Mouse (Mus musculus) limb, embryonic 10.5 days (tissue): Measurements from ENCODE around the gene Krt7. TPM values are rescaled to one million over a fixed set of nuclear protein-coding genes. Genes with fewer than 3 reads are reported as not detected.
A peak's percentile ranks its signal among the peaks of the same experiment; 100 is the strongest.

ENCODE experiments used
- DNase-seq: peaks from one replicate; pipeline ENCODE4 v3.0.0-alpha.2; 2017; ENCODE audit warnings: low spot score
- H3K27ac ChIP-seq: fragments of 300-500 bp; sonication (generic); 2 replicates; pipeline ENCODE4 v1.5.1; 2016; ENCODE audit warnings: mild to moderate bottlenecking
- H3K27me3 ChIP-seq: fragments of 300-500 bp; sonication (generic); 2 replicates; pipeline ENCODE4 v1.6.1; 2016; ENCODE audit warnings: low read depth, mild to moderate bottlenecking; ENCODE audit not compliant: poor library complexity, severe bottlenecking
- H3K36me3 ChIP-seq: fragments of 300-500 bp; sonication (generic); 2 replicates; pipeline ENCODE4 v1.6.1; 2016; ENCODE audit warnings: mild to moderate bottlenecking, moderate library complexity
- H3K4me1 ChIP-seq: fragments of 300-500 bp; sonication (generic); 2 replicates; pipeline ENCODE4 v1.6.1; 2016
- H3K4me3 ChIP-seq: fragments of 300-500 bp; sonication (generic); 2 replicates; pipeline ENCODE4 v1.5.1; 2016; ENCODE audit warnings: mild to moderate bottlenecking, moderate library complexity
- H3K9me3 ChIP-seq: fragments of 300-500 bp; sonication (generic); replicated peaks from 2 replicates; pipeline ENCODE4 v1.6.1; 2016; ENCODE audit warnings: mild to moderate bottlenecking
- WGBS: fragments of 180-500 bp; shearing (Covaris S2); methylation state at CpG from one replicate; pipeline ENCODE4 v1.1.7; 2016; 5-methylcytosine and 5-hydroxymethylcytosine counted together
- microRNA counts: library from miRNA; unstranded; fragments of <30 nt; microRNA quantifications from one replicate; lab custom pipeline; 2017
- microRNA-seq: library from miRNA; unstranded; fragments of <30 nt; microRNA quantifications from one replicate; pipeline ENCODE4, GENCODE M21; 2017
- polyA plus RNA-seq: library from polyadenylated mRNA; unstranded; fragments of >200 nt; fragmentation: Nextera tagmentation; extraction: Ambion mirVana; gene quantifications from 2 replicates; pipeline ENCODE4 v1.2.1, GENCODE M21; 2016

Gene Krt7
- polyA plus RNA-seq, 1 experiment from 2014 or later: 14.2 TPM

DNA sequence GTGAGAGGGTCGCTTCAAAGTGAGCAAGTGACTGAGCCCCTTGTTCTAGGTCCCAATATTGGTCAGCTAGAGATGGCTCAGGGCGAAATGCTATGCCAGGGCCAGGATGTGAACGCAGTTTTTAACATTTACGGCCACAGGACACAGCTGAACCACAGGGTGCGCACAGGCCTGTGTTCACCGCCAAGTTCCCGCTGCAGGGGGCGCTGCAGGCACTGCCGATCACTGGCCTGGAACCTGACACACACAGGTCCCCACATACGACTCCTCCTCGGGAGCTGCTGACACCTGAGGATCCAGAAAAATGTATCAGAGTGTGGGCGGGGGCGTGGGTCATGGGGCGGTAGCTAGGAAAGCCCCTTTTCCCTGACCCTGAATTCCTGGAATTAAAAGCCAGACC is 48.4 kb downstream of the Krt7 start:
- no peak for DNase-seq
- H3K9me3 ChIP-seq: no peaks in the 10 kb centered on the region
- no peaks in the 10 kb centered on the region for H3K27me3 ChIP-seq
- 84% methylated on average over 14 of the region's 14 CpGs for WGBS
- no peak overlapping the region for H3K4me3 ChIP-seq
- 0 out of 2 replicates have a peak, but pooled peaks cover 4% of the 10 kb centered on the region for H3K4me1 ChIP-seq
- no peaks in the 10 kb centered on the region for H3K36me3 ChIP-seq
- H3K27ac ChIP-seq: no peak overlapping the region

DNA sequence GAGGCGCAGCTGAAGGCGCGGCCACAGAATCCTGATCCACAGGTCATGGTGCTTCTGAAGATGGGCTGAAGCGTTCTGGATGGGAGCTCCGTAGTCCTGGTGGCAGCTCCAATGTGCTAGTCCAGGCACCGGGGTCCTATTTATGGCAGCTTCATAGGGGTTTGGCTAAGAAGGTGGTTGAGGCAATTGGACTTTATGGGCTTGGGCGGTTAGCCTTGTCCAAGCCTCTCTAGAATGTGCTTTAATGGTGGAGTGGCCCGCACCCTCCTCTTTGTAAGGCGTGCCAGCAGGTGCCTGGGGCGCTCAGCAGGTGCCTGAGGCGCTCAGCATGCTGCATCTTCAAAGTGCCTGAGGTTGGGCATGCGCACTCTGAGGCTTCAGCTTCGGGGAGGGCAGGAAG is 52.8 kb downstream of the Krt7 start, which contains the start of gene Krt81:
Gene Krt81 (minus strand): TSS at position 101 of the 400 bp plus-strand sequence.
- no peak within 1 kb of the TSS for H3K27ac ChIP-seq
- no peak within 1 kb of the TSS for H3K4me3 ChIP-seq
- no peaks in the 10 kb centered on the region for H3K9me3 ChIP-seq
- no peak for DNase-seq
- WGBS: 86% methylated on average over 13 of the region's 13 CpGs
- 0 out of 2 replicates have a peak, but pooled peaks cover 4% of the 10 kb centered on the region for H3K4me1 ChIP-seq
- H3K27me3 ChIP-seq: no peaks in the 10 kb centered on the region
- no peaks in the 10 kb centered on the region for H3K36me3 ChIP-seq

DNA sequence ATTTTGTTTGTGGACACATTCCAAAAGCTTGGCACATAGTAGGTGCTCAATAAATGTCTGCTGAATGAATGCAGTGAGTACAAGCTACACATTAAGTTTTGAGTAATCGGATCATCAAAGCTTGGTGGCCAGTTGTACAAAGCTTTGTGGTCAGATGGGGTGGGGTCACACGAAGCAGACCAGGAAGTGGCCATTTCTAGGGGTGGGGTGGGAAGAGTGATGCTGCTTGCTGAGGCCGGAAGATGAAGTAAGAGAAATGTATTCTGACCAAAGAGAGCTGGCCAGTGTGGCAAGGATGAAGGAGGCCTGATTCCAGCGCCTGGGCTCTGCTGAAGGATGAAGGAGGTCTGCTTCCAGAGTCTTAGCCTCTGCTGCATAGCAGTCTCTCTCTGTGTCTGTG is 58.2 kb downstream of the Krt7 start:
- Histone ChIP-seq H3K4me1 (no peaks in the 10 kb centered on the region), H3K27me3 (no peaks in the 10 kb centered on the region), H3K9me3 (no peaks in the 10 kb centered on the region), H3K4me3 (no peak overlapping the region), H3K27ac (no peak overlapping the region), H3K36me3 (no peaks in the 10 kb centered on the region)
- WGBS: 89% methylated on average over 4 of the region's 4 CpGs
- no peak for DNase-seq

DNA sequence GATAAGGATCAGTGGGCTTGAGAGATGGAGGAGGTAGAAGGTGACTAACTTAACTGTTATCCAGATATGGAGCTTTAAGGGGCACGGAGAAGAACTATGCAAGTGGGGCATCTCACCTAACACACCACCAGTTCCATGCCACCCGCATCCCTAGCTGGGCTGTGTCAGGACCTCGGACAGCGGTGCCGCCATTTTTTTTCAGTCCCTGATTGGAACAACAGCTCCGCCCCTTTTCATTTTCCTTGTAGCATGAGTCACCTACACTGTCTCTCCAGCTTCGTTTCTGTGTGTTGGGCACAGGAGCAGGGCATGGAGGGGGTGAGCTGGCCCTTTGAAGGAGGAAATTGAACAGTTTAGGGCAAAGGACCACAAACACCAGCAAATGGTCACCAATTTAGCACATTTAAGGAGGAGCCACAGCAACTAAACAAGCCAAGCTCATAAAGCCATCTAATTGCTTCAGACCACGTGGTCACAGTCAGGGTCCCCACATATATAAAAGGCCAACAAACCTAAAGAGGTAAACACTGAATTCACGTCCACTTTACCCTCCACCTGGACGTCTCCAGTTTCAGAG is 62.2 kb downstream of the Krt7 start, which contains the start of gene Krt86:
Gene Krt86 (plus strand): TSS at position 527 of the 577 bp plus-strand sequence.
- 28% methylated on average over 10 of the region's 10 CpGs for WGBS
- DNase-seq: peak; percentile 82
- Histone ChIP-seq H3K4me1 (no peaks in the 10 kb centered on the region), H3K4me3 (no peak within 1 kb of the TSS), H3K27ac (no peak within 1 kb of the TSS), H3K36me3 (no peaks in the 10 kb centered on the region), H3K27me3 (peaks cover 7% of the 10 kb centered on the region; the same call in 1 of the 2 replicates), H3K9me3 (no peaks in the 10 kb centered on the region)

DNA sequence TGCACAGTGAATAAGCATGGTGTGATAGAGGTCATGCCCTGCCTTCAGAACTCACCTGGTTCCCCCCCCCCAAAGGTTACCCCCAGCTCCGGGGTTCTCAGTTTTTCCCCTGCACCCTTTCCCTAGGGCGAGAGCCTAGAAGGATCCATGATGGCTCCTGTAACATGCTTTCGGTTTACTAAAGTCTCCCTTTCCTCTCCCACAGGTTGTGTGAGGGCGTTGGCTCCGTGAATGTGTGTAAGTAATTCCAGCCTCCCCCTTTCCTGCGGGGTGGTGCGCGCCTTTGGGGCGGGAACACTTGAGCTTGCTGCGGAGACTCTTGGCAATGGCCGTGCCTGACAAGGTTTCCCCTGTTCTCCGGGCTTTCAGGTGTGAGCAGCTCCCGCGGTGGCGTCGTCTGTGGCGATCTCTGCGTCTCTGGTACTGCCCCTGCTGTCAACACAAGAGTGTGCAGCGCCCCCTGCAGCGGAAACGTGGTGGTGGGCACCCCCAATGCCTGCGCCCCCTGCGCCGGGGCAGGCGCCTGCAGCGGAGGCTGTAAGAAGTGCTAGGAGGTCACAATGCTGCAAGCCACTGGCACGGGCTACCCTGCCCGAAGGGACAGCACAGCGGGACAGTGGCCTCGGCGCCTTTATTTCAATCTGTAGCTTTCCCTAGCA is 68.3 kb downstream of the Krt7 start:
- H3K4me3 ChIP-seq: peak overlapping the region; percentile 40
- H3K9me3 ChIP-seq: no peaks in the 10 kb centered on the region
- H3K36me3 ChIP-seq: no peaks in the 10 kb centered on the region
- no peak overlapping the region for H3K27ac ChIP-seq
- DNase-seq: peak; percentile 71
- 8% methylated on average over 31 of the region's 31 CpGs for WGBS
- H3K27me3 ChIP-seq: peaks cover 30% of the 10 kb centered on the region
- peaks cover 10% of the 10 kb centered on the region for H3K4me1 ChIP-seq

DNA sequence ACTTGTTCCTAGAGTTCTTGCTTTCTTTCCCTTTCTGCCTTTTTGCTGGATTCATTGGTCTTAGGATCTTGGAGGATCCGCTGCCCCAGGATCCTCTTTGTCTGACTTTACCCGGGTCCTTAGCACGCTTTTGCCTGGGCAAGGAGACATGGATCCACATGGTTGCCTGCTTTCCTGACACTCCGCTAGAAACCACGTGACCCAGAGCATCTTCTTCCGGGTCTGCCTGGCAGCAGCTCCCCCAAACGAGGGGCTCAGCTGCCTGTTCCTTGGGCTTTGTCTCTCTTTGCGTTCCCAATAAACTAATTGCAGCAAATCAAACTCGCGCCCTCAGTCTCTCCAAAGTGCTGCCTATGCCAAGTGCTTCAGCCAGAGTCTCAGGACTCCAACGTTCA is 68.8 kb downstream of the Krt7 start:
- Histone ChIP-seq H3K27me3 (peaks cover 30% of the 10 kb centered on the region), H3K27ac (no peak overlapping the region), H3K4me3 (peak overlapping the region; percentile 40)

More for the DNA sequence above, 68.8 kb downstream of the Krt7 start:
- Histone ChIP-seq H3K4me1 (peaks cover 10% of the 10 kb centered on the region), H3K9me3 (no peaks in the 10 kb centered on the region), H3K36me3 (no peaks in the 10 kb centered on the region)
- 40% methylated on average over 11 of the region's 11 CpGs for WGBS
- no peak for DNase-seq

MicroRNAs encoded within 50 kb of the gene (microRNA counts, 519-probe panel; counts per million panel counts)
- microRNA mmu-miR-1941-3p (lab: Ali Mortazavi, UCI) (684 counts per million, percentile 72 among the panel's probes with 10 or more counts), microRNA mmu-miR-1941-5p (lab: Ali Mortazavi, UCI) (684 counts per million, percentile 72 among the panel's probes with 10 or more counts)

Small RNA genes within 50 kb of the gene (microRNA-seq; reads per million reads assigned to microRNA genes)
- gene Mir1941: 1.2 reads per million

Other genes starting within 250 kb of the Krt7 start
- 5.0 and 5.7 TPM in 2 replicates for gene Acvr1b, start 237.0 kb upstream of the Krt7 start, polyA plus RNA-seq
- 5.4 and 6.9 TPM in 2 replicates for gene Grasp, start 186.9 kb upstream of the Krt7 start, polyA plus RNA-seq
- 4.1 and 7.1 TPM in 2 replicates for gene Nr4a1, start 156.8 kb upstream of the Krt7 start, polyA plus RNA-seq
- gene Atg101, start 126.8 kb upstream of the Krt7 start, polyA plus RNA-seq: 92.3 and 97.5 TPM in 2 replicates
- 1.8 and 4.1 TPM in 2 replicates for gene 6030408B16Rik, start 117.8 kb upstream of the Krt7 start, polyA plus RNA-seq
- 0.09 and 0.23 TPM in 2 replicates for gene Krt80, start 40.9 kb upstream of the Krt7 start, polyA plus RNA-seq
- gene Krt87, start 27.8 kb downstream of the Krt7 start, polyA plus RNA-seq: not detected in 2 replicates
- gene Krt88, start 36.7 kb downstream of the Krt7 start, polyA plus RNA-seq: not detected in 2 replicates
- gene Krt81, start 52.7 kb downstream of the Krt7 start, polyA plus RNA-seq: not detected in 2 replicates
- gene Krt86, start 62.4 kb downstream of the Krt7 start, polyA plus RNA-seq: not detected in 2 replicates
- gene Krt83, start 80.5 kb downstream of the Krt7 start, polyA plus RNA-seq: not detected in 2 replicates
- gene Gm49425, start 106.2 kb downstream of the Krt7 start, polyA plus RNA-seq: not detected in 2 replicates
- not detected in 2 replicates for gene Krt84, start 121.8 kb downstream of the Krt7 start, polyA plus RNA-seq
- not detected in 2 replicates for gene Krt82, start 139.6 kb downstream of the Krt7 start, polyA plus RNA-seq
- gene Krt90, start 151.9 kb downstream of the Krt7 start, polyA plus RNA-seq: 0.08 and 0.31 TPM in 2 replicates
- gene Krt75, start 162.9 kb downstream of the Krt7 start, polyA plus RNA-seq: 0.04 and 0.10 TPM in 2 replicates
- gene Gm5414, start 217.1 kb downstream of the Krt7 start, polyA plus RNA-seq: not detected in 2 replicates
- not detected in 2 replicates for gene Gm5478, start 236.3 kb downstream of the Krt7 start, polyA plus RNA-seq